25 mouse cellular contexts compared by ENCODE assay signal in genomic region chr4:70398088-70398487, GRCm38 (mm10). TPM values are rescaled to one million over a fixed set of nuclear protein-coding genes. Genes with fewer than 3 reads are reported as not detected.
DNase-seq lines count a peak whose midpoint lies in the region; ATAC-seq and TF ChIP-seq lines count a peak whose summit lies in the region.
"Had no signal": no experiment of that assay in that cellular context is flagged by ENCODE, and none has a peak within 500 bp of the region (broad histone marks: within the 10 kb centered on the region; RNA-seq: fewer than 3 reads in every experiment).

No protein-coding gene starts in this region.

- TF ChIP-seq POLR2A in ES-Bruce4 (IDR thresholded peaks at IDR 0.05; ENCODE audit: insufficient read depth, low read length): no peak

- no peak overlapping the region for H3K4me2 ChIP-seq in embryonic facial prominence, embryonic 14.5 days (ENCODE audit: low read depth, low read length)
- H3K4me2 ChIP-seq: forebrain, embryonic 12.5 days; limb, embryonic 15.5 days; liver, embryonic 15.5 days; lung, embryonic 15.5 days; neural tube, embryonic 12.5 days had no signal

- peak; percentile 58; the same call in 1 of the 2 replicates for ATAC-seq in embryonic facial prominence, embryonic 14.5 days (ENCODE audit: low read depth)
- no peak for ATAC-seq in erythroblast, adult 5-6 weeks (replicated peaks; ENCODE audit: low FRiP score, poor library complexity, severe bottlenecking)

- TF ChIP-seq CTCF in ES-Bruce4 (IDR thresholded peaks at IDR 0.05; ENCODE audit: low read depth, low read length): no peak

- no peaks in the 10 kb centered on the region for H3K27me3 ChIP-seq in embryonic facial prominence, embryonic 14.5 days (replicated peaks; ENCODE audit: control insufficient read depth, insufficient read depth, low read length)
- H3K27me3 ChIP-seq in embryonic facial prominence, embryonic 10.5 days (replicated peaks; ENCODE audit: low read depth, poor library complexity, severe bottlenecking): no peaks in the 10 kb centered on the region
- no peaks in the 10 kb centered on the region for H3K27me3 ChIP-seq in ES-Bruce4 (ENCODE audit: control insufficient read depth, insufficient read depth, low read length, poor library complexity, severe bottlenecking)
- H3K27me3 ChIP-seq: forebrain, embryonic 12.5 days; limb, embryonic 15.5 days; liver, embryonic 15.5 days; lung, embryonic 15.5 days; neural tube, embryonic 12.5 days had no signal

- no peak for DNase-seq in embryonic facial prominence, embryonic 14.5 days (ENCODE audit: low spot score)
- DNase-seq in embryonic facial prominence, embryonic 10.5 days (ENCODE audit: low spot score): no peak
- DNase-seq in 3T3-L1 (ENCODE audit: low read depth, low spot score): peak; percentile 15
- DNase-seq in WW6 (ENCODE audit: low read depth, low spot score): peak; percentile 16
- no peak for DNase-seq in heart, postnatal 25 days (ENCODE audit: low spot score)
- no peak for DNase-seq in spleen, postnatal 14 days (ENCODE audit: low spot score in 2 of 2)
- DNase-seq: adrenal gland, postnatal 36 days; cerebellum, adult 9-11 months; gastrocnemius, postnatal 36 days; kidney, adult 2 months; left cerebral cortex, postnatal 4 days; lung, postnatal 36 days; midbrain, embryonic 14.5 days; right cerebral cortex, adult 18-20 months; right cerebral cortex, postnatal 4 days had no signal

- no peak for TF ChIP-seq EP300 in ES-Bruce4 (IDR thresholded peaks at IDR 0.05; ENCODE audit: insufficient read depth, low read depth, low read length)

- no peak overlapping the region for H3K4me3 ChIP-seq in embryonic facial prominence, embryonic 14.5 days (ENCODE audit: low read depth, low read length)
- H3K4me3 ChIP-seq in embryonic facial prominence, embryonic 10.5 days: no peak overlapping the region
- no peak overlapping the region for H3K4me3 ChIP-seq in ES-Bruce4 (ENCODE audit: low read depth, low read length)
- H3K4me3 ChIP-seq: erythroblast, embryonic 14.5 days; forebrain, embryonic 12.5 days; heart, embryonic 10.5 days; limb, embryonic 15.5 days; liver, embryonic 15.5 days; lung, embryonic 15.5 days; neural tube, embryonic 12.5 days had no signal

- no peaks in the 10 kb centered on the region for H3K4me1 ChIP-seq in embryonic facial prominence, embryonic 14.5 days (ENCODE audit: control insufficient read depth, insufficient read depth, low read length)
- no peaks in the 10 kb centered on the region for H3K4me1 ChIP-seq in embryonic facial prominence, embryonic 10.5 days
- no peaks in the 10 kb centered on the region for H3K4me1 ChIP-seq in ES-Bruce4 (ENCODE audit: control insufficient read depth, insufficient read depth, low read length)
- H3K4me1 ChIP-seq: forebrain, embryonic 12.5 days; heart, embryonic 10.5 days; liver, embryonic 15.5 days; lung, embryonic 15.5 days; neural tube, embryonic 12.5 days had no signal

- 84% methylated on average over 4 of the region's 4 CpGs for WGBS in embryonic facial prominence, embryonic 14.5 days
- WGBS in embryonic facial prominence, embryonic 10.5 days: 80% methylated on average over 4 of the region's 4 CpGs

- H3K9ac ChIP-seq in embryonic facial prominence, embryonic 14.5 days (ENCODE audit: low read depth, low read length): no peak overlapping the region
- peak overlapping the region; percentile 85 for H3K9ac ChIP-seq in ES-Bruce4 (ENCODE audit: low read depth, poor library complexity, severe bottlenecking)
- H3K9ac ChIP-seq: forebrain, embryonic 12.5 days; limb, embryonic 15.5 days; liver, embryonic 15.5 days; lung, embryonic 15.5 days; neural tube, embryonic 12.5 days had no signal

- intact Hi-C loops in heart, postnatal 25 days (cut with DNase I): no loop called here

- H3K36me3 ChIP-seq in embryonic facial prominence, embryonic 14.5 days (ENCODE audit: control insufficient read depth, insufficient read depth, low read length): peaks cover 43% of the 10 kb centered on the region
- peaks cover 77% of the 10 kb centered on the region for H3K36me3 ChIP-seq in embryonic facial prominence, embryonic 10.5 days (replicated peaks)
- H3K36me3 ChIP-seq in ES-Bruce4 (ENCODE audit: control insufficient read depth, insufficient read depth, low read length, poor library complexity, severe bottlenecking): peaks cover 10% of the 10 kb centered on the region; the same call in 1 of the 2 replicates

- no peaks in the 10 kb centered on the region for H3K9me3 ChIP-seq in embryonic facial prominence, embryonic 14.5 days (ENCODE audit: control insufficient read depth, low read length)
- no peaks in the 10 kb centered on the region for H3K9me3 ChIP-seq in embryonic facial prominence, embryonic 10.5 days
- H3K9me3 ChIP-seq in ES-Bruce4 (replicated peaks; ENCODE audit: control insufficient read depth, insufficient read depth, low read length, poor library complexity, severe bottlenecking): no peaks in the 10 kb centered on the region
- H3K9me3 ChIP-seq: forebrain, embryonic 12.5 days; heart, embryonic 10.5 days; limb, embryonic 15.5 days; liver, embryonic 15.5 days; lung, embryonic 15.5 days; neural tube, embryonic 12.5 days had no signal

- H3K27ac ChIP-seq in embryonic facial prominence, embryonic 14.5 days (replicated peaks; ENCODE audit: low read depth, low read length): no peak overlapping the region
- no peak overlapping the region for H3K27ac ChIP-seq in embryonic facial prominence, embryonic 10.5 days (replicated peaks)
- no peak overlapping the region for H3K27ac ChIP-seq in ES-Bruce4 (ENCODE audit: insufficient read depth, low read length)
- H3K27ac ChIP-seq: forebrain, embryonic 12.5 days; heart, embryonic 10.5 days; kidney, postnatal 0 days; limb, embryonic 15.5 days; liver, embryonic 15.5 days; lung, embryonic 15.5 days; neural tube, embryonic 12.5 days had no signal

RNA-seq across cellular contexts. Expression of gene Cdk5rap2, which starts 12.2 kb away (rescaled TPM):
- polyA plus RNA-seq in embryonic facial prominence, embryonic 14.5 days (2014; fragmentation: Nextera tagmentation; extraction: Ambion mirVana): 15.8 and 18.5 TPM in 2 replicates
- polyA plus RNA-seq in embryonic facial prominence, embryonic 10.5 days (2016; fragmentation: Nextera tagmentation; extraction: Ambion mirVana): 31.1 and 34.5 TPM in 2 replicates
- 38.8 and 39.7 TPM in 2 replicates for polyA plus RNA-seq in ES-Bruce4 (2011; ENCODE audit: insufficient read depth, insufficient read length, low read depth, missing spikeins)
- 1 to 10 TPM; 3.7 to 5.3 TPM for total RNA-seq in heart, postnatal 25 days (2021)
- 4.2 and 7.9 TPM in 2 replicates for total RNA-seq in erythroblast, adult 5-6 weeks (2015; ENCODE audit: low replicate concordance)
- 17.6 and 27.0 TPM in 2 replicates for total RNA-seq in erythroblast, adult 5-6 weeks (2017; ENCODE audit: low replicate concordance)

Comparison
In these comparisons a context has a peak if more than half of its experiments do, and no peak if none do; other contexts are left out.
1. DNase-seq: peak in 3T3-L1 (single experiment) and WW6 (single experiment); none in embryonic facial prominence, embryonic 14.5 days (single experiment), embryonic facial prominence, embryonic 10.5 days (single experiment), heart, postnatal 25 days (single experiment) and spleen, postnatal 14 days (0 of 2).